Mouse (Mus musculus) spleen, adult 2 months (tissue): ENCODE data around the gene Dnali1.

Source experiments
- CTCF ChIP-seq: fragments of 200-500 bp; IDR thresholded peaks from 2 replicates; pipeline ENCODE4 v1.5.1; 2011; ENCODE audit warnings: mild to moderate bottlenecking, inconsistent platforms; ENCODE audit not compliant: insufficient read depth, insufficient read length, insufficient replicate concordance; ENCODE audit errors: extremely low read depth
- POLR2A ChIP-seq: fragments of 200-500 bp; IDR thresholded peaks from 2 replicates; pipeline ENCODE4 v1.6.1; 2011; ENCODE audit warnings: low read depth, low read length, inconsistent platforms

DNA sequence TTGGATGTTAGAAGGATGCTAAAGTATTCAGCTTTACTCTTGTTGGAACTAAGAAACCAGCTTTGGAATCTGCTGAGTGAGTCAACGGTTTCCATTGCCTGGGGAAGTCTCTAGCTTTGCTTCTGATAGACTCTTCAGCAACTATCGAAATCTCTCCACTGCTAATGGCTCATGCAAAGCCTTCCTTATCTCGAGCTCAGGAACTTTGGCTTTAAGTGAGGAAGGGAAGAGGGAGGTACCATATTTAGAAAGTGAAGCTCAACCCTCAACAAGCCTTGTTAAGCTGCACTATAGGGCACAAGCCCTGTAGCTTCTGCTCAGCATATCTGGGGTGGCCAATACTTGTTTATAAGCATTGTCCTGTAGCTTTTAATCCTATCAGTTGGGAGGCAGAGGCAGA lies 8.2 kb downstream of the Dnali1 start:
- TF ChIP-seq CTCF (no peak), POLR2A (no peak)
